Mouse (Mus musculus) lung, adult 2 months (tissue): ENCODE data around the gene Gm8369.

Source experiments
- CTCF ChIP-seq: fragments of 200-500 bp; IDR thresholded peaks from 2 replicates; pipeline ENCODE4 v1.5.1; 2011; ENCODE audit warnings: mild to moderate bottlenecking, low read length, control low read depth; ENCODE audit not compliant: insufficient read depth
- POLR2A ChIP-seq: fragments of 200-500 bp; IDR thresholded peaks from 2 replicates; pipeline ENCODE4 v1.6.1; 2011; ENCODE audit warnings: low read depth, mild to moderate bottlenecking, control low read depth, low read length, borderline replicate concordance; ENCODE audit errors: extremely low read depth

DNA sequence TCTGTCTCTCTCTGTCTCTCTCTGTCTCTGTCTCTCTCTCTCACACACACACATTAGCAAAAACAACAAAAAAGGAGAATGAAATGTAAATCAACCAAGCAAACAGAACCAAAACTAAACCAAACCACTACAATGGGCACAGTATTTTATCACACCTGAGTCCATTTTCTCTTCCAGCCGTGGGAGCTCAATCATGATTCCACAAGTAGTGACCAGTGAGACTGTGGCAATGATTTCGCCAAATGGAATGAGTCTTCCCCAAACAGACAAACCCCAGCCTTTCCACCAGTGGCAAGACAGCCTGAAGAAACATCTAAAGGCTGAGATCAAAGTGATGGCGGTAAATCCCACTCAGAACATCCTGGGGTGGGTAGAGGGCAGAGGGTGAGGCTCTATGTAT lies 34.4 kb downstream of the Gm8369 start:
- TF ChIP-seq CTCF, result no peak
- no peak for TF ChIP-seq POLR2A
